Mouse (Mus musculus): ENCODE results near the gene Emb.

Emb gene

DNA sequence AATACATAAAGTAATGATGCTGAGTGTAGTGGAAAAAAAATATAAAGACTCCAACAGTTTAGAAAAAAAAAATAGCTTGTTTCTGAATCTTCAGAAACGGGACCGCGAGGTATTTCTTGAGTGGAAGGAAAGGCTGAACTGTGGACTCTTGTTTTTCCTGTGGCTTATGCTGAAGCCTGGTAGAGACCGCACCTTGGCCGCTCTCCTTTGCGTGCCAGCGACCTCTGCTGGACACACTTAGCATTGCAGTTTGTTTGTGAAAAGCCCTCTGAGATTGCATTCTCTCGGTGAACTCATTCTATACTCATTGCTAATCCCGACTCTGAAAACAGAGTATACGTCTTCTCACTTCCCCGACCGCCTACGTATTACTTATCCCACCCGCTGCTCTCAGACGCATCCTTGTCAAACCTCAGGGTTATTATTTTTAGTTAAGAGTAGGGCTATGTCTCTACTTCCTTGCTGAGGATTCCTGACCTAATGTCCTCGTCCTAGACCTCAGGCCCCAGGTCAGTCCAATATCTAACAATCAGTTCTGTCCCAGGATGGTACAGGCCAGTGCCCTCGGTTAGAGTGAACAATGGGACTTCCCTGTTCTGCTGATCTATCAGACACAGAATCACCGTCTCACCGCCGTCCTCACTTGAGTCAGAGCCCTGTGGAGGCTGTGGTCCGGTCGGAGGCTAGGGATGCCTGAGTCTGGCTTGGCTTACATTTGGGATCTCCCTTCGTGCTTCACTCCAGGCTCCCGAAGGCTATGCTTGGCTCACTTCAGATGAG lies 103.3 kb downstream of the Emb start:
- in situ Hi-C loops (cut with MboI; ENCODE audit: low sequenced_read_pairs): no loop called here

Measured in CH12F3 (cell line).